Mouse (Mus musculus): ENCODE measurements around the gene Ppard. TPM values are rescaled to one million over a fixed set of nuclear protein-coding genes. Genes with fewer than 3 reads are reported as not detected.
"Not testable (repeated sequence)": the region's sequence is repeated elsewhere in the genome, so short reads cannot be mapped to it uniquely, and the experiment has no call there.

Gene Ppard
- polyA plus RNA-seq, 1 experiment from 2014 or later, result 2.9 TPM

- Histone ChIP-seq H3K4me2 (ENCODE audit: low read depth, low read length) (peak overlapping the region; percentile 85), H3K27me3 (replicated peaks; ENCODE audit: control insufficient read depth, insufficient read depth, low read length) (no peaks in the 10 kb centered on the region), H3K27ac (replicated peaks; ENCODE audit: low read depth, low read length) (peak overlapping the region; percentile 98; the same call in 1 of the 2 replicates), H3K9ac (ENCODE audit: low read depth, low read length) (peak overlapping the region; percentile 98), H3K4me3 (ENCODE audit: low read depth, low read length) (peak overlapping the region; percentile 85), H3K9me3 (ENCODE audit: control insufficient read depth, low read length) (no peaks in the 10 kb centered on the region), H3K4me1 (ENCODE audit: control insufficient read depth, insufficient read depth, low read length) (peaks cover 26% of the 10 kb centered on the region), H3K36me3 (ENCODE audit: control insufficient read depth, insufficient read depth, low read length) (peaks cover 67% of the 10 kb centered on the region)
- ATAC-seq (ENCODE audit: low read depth) (no peak), DNase-seq (ENCODE audit: low spot score) (no peak)
- 22% methylated on average over 2 of the region's 2 CpGs for WGBS
These were observed 97.7 kb downstream of the Ppard start for GRCm38 (mm10) chr17:28330232-28330546.

GRCm38 (mm10) chr17:28330590-28330989 lies 98.1 kb downstream of the Ppard start:
- not testable (repeated sequence) for H3K27ac ChIP-seq (replicated peaks; ENCODE audit: low read depth, low read length)
- Histone ChIP-seq H3K4me1 (ENCODE audit: control insufficient read depth, insufficient read depth, low read length) (peaks cover 26% of the 10 kb centered on the region), H3K36me3 (ENCODE audit: control insufficient read depth, insufficient read depth, low read length) (peaks cover 71% of the 10 kb centered on the region)

GRCm38 (mm10) chr17:28331241-28332112 lies 99.0 kb downstream of the Ppard start:
- Histone ChIP-seq H3K4me2 (ENCODE audit: low read depth, low read length) (no peak overlapping the region), H3K9ac (ENCODE audit: low read depth, low read length) (no peak overlapping the region), H3K36me3 (ENCODE audit: control insufficient read depth, insufficient read depth, low read length) (peaks cover 74% of the 10 kb centered on the region), H3K4me1 (ENCODE audit: control insufficient read depth, insufficient read depth, low read length) (peaks cover 26% of the 10 kb centered on the region), H3K27ac (replicated peaks; ENCODE audit: low read depth, low read length) (peak overlapping the region; percentile 16; the same call in 1 of the 2 replicates), H3K9me3 (ENCODE audit: control insufficient read depth, low read length) (no peaks in the 10 kb centered on the region), H3K4me3 (ENCODE audit: low read depth, low read length) (no peak overlapping the region), H3K27me3 (replicated peaks; ENCODE audit: control insufficient read depth, insufficient read depth, low read length) (no peaks in the 10 kb centered on the region)
- WGBS, result 35% methylated on average over 5 of the region's 7 CpGs
- no peak for ATAC-seq (ENCODE audit: low read depth)
- no peak for DNase-seq (ENCODE audit: low spot score)

More at GRCm38 (mm10) chr17:28330590-28330989, 98.1 kb downstream of the Ppard start:
- not testable (repeated sequence) for DNase-seq (ENCODE audit: low spot score); ATAC-seq (ENCODE audit: low read depth); H3K9me3 ChIP-seq (ENCODE audit: control insufficient read depth, low read length); H3K9ac ChIP-seq (ENCODE audit: low read depth, low read length); H3K4me3 ChIP-seq (ENCODE audit: low read depth, low read length); H3K27me3 ChIP-seq (replicated peaks; ENCODE audit: control insufficient read depth, insufficient read depth, low read length)
- 59% methylated on average over 6 of the region's 8 CpGs for WGBS
- H3K4me2 ChIP-seq (ENCODE audit: low read depth, low read length), result peak overlapping the region; percentile 85

GRCm38 (mm10) chr17:28332113-28332914 lies 99.8 kb downstream of the Ppard start:
- H3K9me3 ChIP-seq (ENCODE audit: control insufficient read depth, low read length), result no peaks in the 10 kb centered on the region
- peaks cover 82% of the 10 kb centered on the region for H3K36me3 ChIP-seq (ENCODE audit: control insufficient read depth, insufficient read depth, low read length)
- H3K4me1 ChIP-seq (ENCODE audit: control insufficient read depth, insufficient read depth, low read length), result peaks cover 25% of the 10 kb centered on the region
- H3K27me3 ChIP-seq (replicated peaks; ENCODE audit: control insufficient read depth, insufficient read depth, low read length), result no peaks in the 10 kb centered on the region
- ATAC-seq (ENCODE audit: low read depth) (no peak), DNase-seq (ENCODE audit: low spot score) (no peak)
- 52% methylated on average over 12 of the region's 13 CpGs for WGBS
- 0 out of 2 replicates have a peak overlapping the region, but pooled peaks have one; percentile 20 for H3K4me2 ChIP-seq (ENCODE audit: low read depth, low read length)
- peak overlapping the region; percentile 63; the same call in 1 of the 2 replicates for H3K27ac ChIP-seq (replicated peaks; ENCODE audit: low read depth, low read length)
- 0 out of 2 replicates have a peak overlapping the region, but pooled peaks have one; percentile 40 for H3K9ac ChIP-seq (ENCODE audit: low read depth, low read length)
- H3K4me3 ChIP-seq (ENCODE audit: low read depth, low read length), result no peak overlapping the region

GRCm38 (mm10) chr17:28332915-28333546 lies 100.5 kb downstream of the Ppard start:
- H3K9me3 ChIP-seq (ENCODE audit: control insufficient read depth, low read length), result no peaks in the 10 kb centered on the region
- no peak overlapping the region for H3K4me3 ChIP-seq (ENCODE audit: low read depth, low read length)
- DNase-seq (ENCODE audit: low spot score), result peak; percentile 81
- H3K4me2 ChIP-seq (ENCODE audit: low read depth, low read length), result peak overlapping the region; percentile 20; the same call in 1 of the 2 replicates
- ATAC-seq (ENCODE audit: low read depth), result no peak
- H3K36me3 ChIP-seq (ENCODE audit: control insufficient read depth, insufficient read depth, low read length), result peaks cover 89% of the 10 kb centered on the region
- H3K27ac ChIP-seq (replicated peaks; ENCODE audit: low read depth, low read length), result peak overlapping the region; percentile 63
- WGBS, result 52% methylated on average over 27 of the region's 31 CpGs
- H3K4me1 ChIP-seq (ENCODE audit: control insufficient read depth, insufficient read depth, low read length), result peaks cover 18% of the 10 kb centered on the region
- peak overlapping the region; percentile 40; the same call in 1 of the 2 replicates for H3K9ac ChIP-seq (ENCODE audit: low read depth, low read length)
- no peaks in the 10 kb centered on the region for H3K27me3 ChIP-seq (replicated peaks; ENCODE audit: control insufficient read depth, insufficient read depth, low read length)

GRCm38 (mm10) chr17:28335267-28335666 lies 102.8 kb downstream of the Ppard start:
- H3K4me2 ChIP-seq (ENCODE audit: low read depth, low read length), result no peak overlapping the region
- no peak overlapping the region for H3K27ac ChIP-seq (replicated peaks; ENCODE audit: low read depth, low read length)
- 69% methylated on average over 10 of the region's 10 CpGs for WGBS
- no peak overlapping the region for H3K4me3 ChIP-seq (ENCODE audit: low read depth, low read length)
- H3K9me3 ChIP-seq (ENCODE audit: control insufficient read depth, low read length), result no peaks in the 10 kb centered on the region
- no peaks in the 10 kb centered on the region for H3K27me3 ChIP-seq (replicated peaks; ENCODE audit: control insufficient read depth, insufficient read depth, low read length)
- H3K4me1 ChIP-seq (ENCODE audit: control insufficient read depth, insufficient read depth, low read length), result peaks cover 11% of the 10 kb centered on the region
- ATAC-seq (ENCODE audit: low read depth), result no peak
- DNase-seq (ENCODE audit: low spot score), result no peak
- H3K9ac ChIP-seq (ENCODE audit: low read depth, low read length), result no peak overlapping the region
- H3K36me3 ChIP-seq (ENCODE audit: control insufficient read depth, insufficient read depth, low read length), result peaks cover 97% of the 10 kb centered on the region

- H3K4me3 ChIP-seq (ENCODE audit: low read depth, low read length), result no peak overlapping the region
- ATAC-seq (ENCODE audit: low read depth) (no peak), DNase-seq (ENCODE audit: low spot score) (no peak)
- no peaks in the 10 kb centered on the region for H3K9me3 ChIP-seq (ENCODE audit: control insufficient read depth, low read length)
- no peaks in the 10 kb centered on the region for H3K27me3 ChIP-seq (replicated peaks; ENCODE audit: control insufficient read depth, insufficient read depth, low read length)
- whole genome bisulfite sequencing, result 94% methylated on average over 7 of the region's 7 CpGs
- peaks cover 86% of the 10 kb centered on the region for H3K36me3 ChIP-seq (ENCODE audit: control insufficient read depth, insufficient read depth, low read length)
- no peak overlapping the region for H3K4me2 ChIP-seq (ENCODE audit: low read depth, low read length)
- H3K4me1 ChIP-seq (ENCODE audit: control insufficient read depth, insufficient read depth, low read length), result peaks cover 30% of the 10 kb centered on the region
- H3K27ac ChIP-seq (replicated peaks; ENCODE audit: low read depth, low read length), result no peak overlapping the region
- H3K9ac ChIP-seq (ENCODE audit: low read depth, low read length), result no peak overlapping the region
These were observed 105.0 kb downstream of the Ppard start for GRCm38 (mm10) chr17:28337547-28337946.

GRCm38 (mm10) chr17:28340578-28340977 lies 108.1 kb downstream of the Ppard start:
- Histone ChIP-seq H3K9ac (ENCODE audit: low read depth, low read length) (peak overlapping the region; percentile 54), H3K27me3 (replicated peaks; ENCODE audit: control insufficient read depth, insufficient read depth, low read length) (no peaks in the 10 kb centered on the region), H3K4me3 (ENCODE audit: low read depth, low read length) (peak overlapping the region; percentile 16), H3K4me1 (ENCODE audit: control insufficient read depth, insufficient read depth, low read length) (peaks cover 41% of the 10 kb centered on the region), H3K9me3 (ENCODE audit: control insufficient read depth, low read length) (no peaks in the 10 kb centered on the region), H3K27ac (replicated peaks; ENCODE audit: low read depth, low read length) (peak overlapping the region; percentile 74), H3K4me2 (ENCODE audit: low read depth, low read length) (peak overlapping the region; percentile 40), H3K36me3 (ENCODE audit: control insufficient read depth, insufficient read depth, low read length) (peaks cover 56% of the 10 kb centered on the region)
- peak; percentile 70 for DNase-seq (ENCODE audit: low spot score)
- WGBS, result 60% methylated on average over 7 of the region's 7 CpGs
- peak; percentile 34 for ATAC-seq (ENCODE audit: low read depth)

All from embryonic facial prominence, embryonic 14.5 days (tissue).